Mouse (Mus musculus): ENCODE results near the gene Krtap4-1. TPM values are rescaled to one million over a fixed set of nuclear protein-coding genes. Genes with fewer than 3 reads are reported as not detected.
"Not testable (repeated sequence)": the region's sequence is repeated elsewhere in the genome, so short reads cannot be mapped to it uniquely, and the experiment has no call there.

Gene Krtap4-1
- total RNA-seq, 2 experiments from 2014 or later = not detected

DNA sequence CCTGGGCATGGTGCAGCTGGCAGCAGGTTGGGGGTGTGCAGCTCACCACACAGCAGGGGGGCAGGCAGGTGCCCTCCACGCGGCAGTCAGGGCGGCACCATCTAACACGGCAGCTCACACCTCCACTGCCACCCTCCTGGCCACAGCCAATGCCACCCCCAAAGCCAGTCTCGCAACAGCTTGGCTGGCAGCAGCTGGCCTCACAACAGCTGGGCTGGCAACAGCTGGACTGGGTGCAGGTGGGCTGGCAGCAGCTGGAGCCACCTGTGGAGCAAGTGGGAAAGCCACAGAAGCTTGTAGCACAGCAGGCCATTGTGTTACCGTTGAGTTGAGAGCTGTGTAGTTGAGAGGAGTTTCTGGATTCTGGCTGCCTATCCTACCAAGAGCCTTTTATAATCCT, 30.3 kb downstream of the Krtap4-1 start, which contains the start of gene Krtap9-3:
Krtap9-3 (minus strand) TSS at position 364 of the 400 bp plus-strand sequence.
- DNase-seq (ENCODE audit: low spot score); intact Hi-C loops (cut with DNase I): not testable (repeated sequence)

DNA sequence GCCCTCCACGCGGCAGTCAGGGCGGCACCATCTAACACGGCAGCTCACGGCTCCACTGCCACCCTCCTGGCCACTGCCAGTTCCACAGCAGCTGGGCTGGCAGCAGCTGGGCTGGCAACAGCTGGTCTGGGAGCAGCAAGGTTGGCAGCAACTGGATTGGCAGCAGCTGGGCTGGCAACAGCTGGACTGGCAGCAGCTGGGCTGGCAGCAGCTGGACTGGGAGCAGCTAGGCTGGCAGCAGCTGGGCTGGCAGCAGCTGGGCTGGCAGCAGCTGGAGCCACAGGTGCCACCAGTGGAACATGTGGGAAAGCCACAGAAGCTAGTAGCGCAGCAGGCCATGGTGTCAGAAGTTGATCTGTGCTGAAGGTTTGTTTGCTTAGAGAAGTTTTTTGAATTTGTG, 37.1 kb downstream of the Krtap4-1 start, which contains the start of gene Krtap1-3:
Krtap1-3 (minus strand) TSS at position 359 of the 400 bp plus-strand sequence.
- DNase-seq (ENCODE audit: low spot score) = no peak
- intact Hi-C loops (cut with DNase I) = no loop called here

DNA sequence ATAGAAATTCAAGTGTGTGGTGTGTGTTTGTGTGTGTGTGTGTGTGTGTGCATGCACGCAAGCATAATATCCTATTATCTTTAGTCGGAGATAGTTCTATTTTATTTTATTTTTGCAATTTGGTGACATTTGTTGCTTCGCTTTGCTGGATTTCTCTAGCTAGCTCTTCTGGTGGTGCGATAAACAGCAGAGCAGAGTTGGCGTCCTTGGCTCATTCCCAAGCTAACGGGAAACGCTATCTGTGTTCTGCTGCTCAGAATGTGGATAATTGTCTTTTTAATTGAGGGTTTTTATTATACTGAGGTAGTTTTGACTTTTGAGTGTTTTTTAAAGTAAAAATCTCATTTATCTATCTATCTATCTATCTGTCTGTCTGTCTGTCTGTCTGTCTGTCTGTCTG, 42.9 kb downstream of the Krtap4-1 start:
- no peak for DNase-seq (ENCODE audit: low spot score)
- intact Hi-C loops (cut with DNase I) = no loop called here

DNA sequence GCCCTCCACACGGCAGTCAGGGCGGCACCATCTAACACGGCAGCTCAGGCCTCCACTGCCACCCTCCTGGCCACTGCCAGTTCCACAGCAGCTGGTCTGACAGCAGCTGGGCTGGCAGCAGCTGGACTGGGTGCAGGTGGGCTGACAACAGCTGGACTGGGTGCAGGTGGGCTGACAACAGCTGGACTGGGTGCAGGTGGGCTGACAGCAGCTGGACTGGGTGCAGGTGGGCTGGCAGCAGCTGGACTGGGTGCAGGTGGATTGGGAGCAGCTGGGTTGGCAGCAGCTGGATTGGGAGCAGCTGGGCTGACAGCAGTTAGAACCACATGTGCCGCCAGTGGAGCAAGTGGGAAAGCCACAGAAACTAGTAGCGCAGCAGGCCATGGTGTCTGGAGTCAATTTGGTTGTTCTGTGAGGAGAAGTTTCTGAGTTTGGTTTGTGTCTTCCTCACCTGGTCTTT, 44.8 kb downstream of the Krtap4-1 start, which contains the start of gene Krtap1-4:
Krtap1-4 (minus strand) TSS at position 410 of the 460 bp plus-strand sequence.
- no peak for DNase-seq (ENCODE audit: low spot score)
- intact Hi-C loops (cut with DNase I) = no loop called here

DNA sequence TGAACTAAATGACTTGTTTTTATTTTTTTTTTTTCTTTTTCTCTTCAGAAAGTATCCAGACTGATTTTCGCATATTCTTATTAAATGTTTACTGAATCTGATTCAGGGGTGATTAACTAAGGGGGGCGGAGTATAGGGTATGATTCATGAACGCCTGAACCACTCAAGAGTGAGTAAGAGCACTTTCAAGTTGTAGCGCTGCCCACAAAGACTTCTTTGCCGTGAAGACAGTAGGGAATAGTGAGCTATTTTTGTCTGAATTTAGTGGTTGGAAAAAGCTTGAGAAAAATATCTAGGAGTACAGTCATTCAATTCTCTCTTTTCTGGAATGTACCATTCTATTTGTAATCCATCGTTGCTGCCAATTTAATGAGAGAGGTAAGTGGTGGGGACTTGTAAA, 46.5 kb downstream of the Krtap4-1 start:
- DNase-seq (ENCODE audit: low spot score) = no peak
- intact Hi-C loops (cut with DNase I) = no loop called here

DNA sequence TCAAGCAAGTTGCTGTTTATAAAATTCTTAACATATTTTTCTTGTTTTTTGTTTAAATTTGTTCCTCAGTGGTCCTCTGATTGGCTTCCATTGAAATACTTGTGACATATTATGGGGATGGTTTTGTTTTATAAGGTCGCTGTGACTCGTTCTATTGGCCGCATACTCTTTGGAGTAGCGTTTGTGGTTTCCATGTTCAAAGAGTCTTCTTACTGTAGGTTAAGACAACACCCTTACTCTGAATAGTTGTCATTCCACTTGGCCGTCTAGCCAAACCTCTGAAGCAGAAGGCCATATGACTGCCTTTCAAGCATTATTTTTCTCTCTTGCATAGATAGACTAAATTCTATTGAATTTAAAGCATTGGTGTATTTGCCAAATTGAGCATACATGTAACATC, 47.0 kb downstream of the Krtap4-1 start:
- DNase-seq (ENCODE audit: low spot score) = no peak
- intact Hi-C loops (cut with DNase I) = no loop called here

DNA sequence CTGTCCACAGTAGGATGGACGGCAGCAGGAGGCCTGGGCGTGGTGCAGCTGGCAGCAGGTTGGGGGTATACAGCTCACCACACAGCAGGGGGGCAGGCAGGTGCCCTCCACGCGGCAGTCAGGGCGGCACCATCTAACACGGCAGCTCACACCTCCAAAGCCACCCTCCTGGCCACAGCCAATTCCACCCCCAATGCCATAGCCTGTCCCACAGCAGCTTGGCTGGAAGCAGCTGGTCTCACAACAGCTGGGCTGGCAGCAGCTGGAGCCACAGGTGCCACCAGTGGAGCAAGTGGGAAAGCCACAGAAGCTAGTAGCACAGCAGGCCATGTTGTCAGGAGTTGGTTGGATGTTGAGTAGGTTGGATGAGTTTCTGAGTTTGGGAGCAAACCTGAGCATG, 47.4 kb downstream of the Krtap4-1 start, which contains the start of gene Krtap1-5:
Krtap1-5 (minus strand) TSS at position 381 of the 400 bp plus-strand sequence.
- no peak for DNase-seq (ENCODE audit: low spot score)
- intact Hi-C loops (cut with DNase I) = no loop called here

Other genes starting within 250 kb of the Krtap4-1 start
- 1 to 10 TPM; 5.3 to 5.5 TPM for gene Krt10, start 238.9 kb downstream of the Krtap4-1 start, total RNA-seq (2021)
- gene Krt12, start 206.0 kb downstream of the Krtap4-1 start, total RNA-seq (2021) = not detected
- not detected for gene Krt20, start 190.1 kb downstream of the Krtap4-1 start, total RNA-seq (2021)
- not detected for gene Krt23, start 135.1 kb downstream of the Krtap4-1 start, total RNA-seq (2021)
- gene Krt39, start 106.9 kb downstream of the Krtap4-1 start, total RNA-seq (2021) = not detected
- not detected for gene Krt40, start 85.1 kb downstream of the Krtap4-1 start, total RNA-seq (2021)
- gene Krtap3-3, start 77.4 kb downstream of the Krtap4-1 start, total RNA-seq (2021) = not detected
- not detected for gene Krtap3-2, start 71.4 kb downstream of the Krtap4-1 start, total RNA-seq (2021)
- gene Gm11939, start 68.8 kb downstream of the Krtap4-1 start, total RNA-seq (2021) = not detected
- gene Krtap3-1, start 61.6 kb downstream of the Krtap4-1 start, total RNA-seq (2021) = not detected
- not detected for gene Krtap1-5, start 47.2 kb downstream of the Krtap4-1 start, total RNA-seq (2021)
- not detected for gene Krtap1-4, start 44.6 kb downstream of the Krtap4-1 start, total RNA-seq (2021)
- not detected for gene Krtap1-3, start 36.9 kb downstream of the Krtap4-1 start, total RNA-seq (2021)
- gene Krtap9-3, start 30.1 kb downstream of the Krtap4-1 start, total RNA-seq (2021) = not detected
- gene Gm11938, start 24.9 kb downstream of the Krtap4-1 start, total RNA-seq (2021) = not detected
- gene Gm11937, start 18.0 kb downstream of the Krtap4-1 start, total RNA-seq (2021) = not detected
- gene Krtap2-4, start 13.4 kb downstream of the Krtap4-1 start, total RNA-seq (2021) = not detected
- not detected for gene Gm11562, start 7.8 kb downstream of the Krtap4-1 start, total RNA-seq (2021)
- not detected for gene Krtap4-2, start 6.8 kb upstream of the Krtap4-1 start, total RNA-seq (2021)
- not detected for gene Krtap4-7, start 15.9 kb upstream of the Krtap4-1 start, total RNA-seq (2021)
- not detected for gene Gm11555, start 22.0 kb upstream of the Krtap4-1 start, total RNA-seq (2021)
- gene Gm11563, start 30.7 kb upstream of the Krtap4-1 start, total RNA-seq (2021) = not detected
- gene Krtap4-6, start 37.7 kb upstream of the Krtap4-1 start, total RNA-seq (2021) = not detected
- not detected for gene Gm14190, start 62.5 kb upstream of the Krtap4-1 start, total RNA-seq (2021)
- gene Gm14180, start 106.1 kb upstream of the Krtap4-1 start, total RNA-seq (2021) = not detected
- gene Gm11595, start 144.7 kb upstream of the Krtap4-1 start, total RNA-seq (2021) = not detected
- not detected for gene Krtap4-8, start 152.5 kb upstream of the Krtap4-1 start, total RNA-seq (2021)
- gene Krtap4-9, start 157.0 kb upstream of the Krtap4-1 start, total RNA-seq (2021) = not detected
- gene Gm11596, start 165.2 kb upstream of the Krtap4-1 start, total RNA-seq (2021) = not detected
- gene Gm11569, start 170.7 kb upstream of the Krtap4-1 start, total RNA-seq (2021) = not detected
- gene Gm11554, start 176.2 kb upstream of the Krtap4-1 start, total RNA-seq (2021) = not detected
- gene Krtap4-13, start 181.7 kb upstream of the Krtap4-1 start, total RNA-seq (2021) = not detected
- not detected for gene Gm11564, start 187.4 kb upstream of the Krtap4-1 start, total RNA-seq (2021)
- gene 2300003K06Rik, start 209.8 kb upstream of the Krtap4-1 start, total RNA-seq (2021) = not detected
- not detected for gene Krtap4-16, start 223.4 kb upstream of the Krtap4-1 start, total RNA-seq (2021)
- gene Gm11568, start 229.7 kb upstream of the Krtap4-1 start, total RNA-seq (2021) = not detected
- gene Gm11559, start 236.2 kb upstream of the Krtap4-1 start, total RNA-seq (2021) = not detected
- not detected for gene Krtap9-1, start 245.2 kb upstream of the Krtap4-1 start, total RNA-seq (2021)